Mouse (Mus musculus) spleen, adult 2 months (tissue): ENCODE measurements around the gene Orc3.

Source experiments
- CTCF ChIP-seq: fragments of 200-500 bp; IDR thresholded peaks from 2 replicates; pipeline ENCODE4 v1.5.1; 2011; ENCODE audit warnings: mild to moderate bottlenecking, inconsistent platforms; ENCODE audit not compliant: insufficient read depth, insufficient read length, insufficient replicate concordance; ENCODE audit errors: extremely low read depth
- POLR2A ChIP-seq: fragments of 200-500 bp; IDR thresholded peaks from 2 replicates; pipeline ENCODE4 v1.6.1; 2011; ENCODE audit warnings: low read depth, low read length, inconsistent platforms

GRCm38 (mm10) chr4:34644779-34645178 lies 30.0 kb upstream of the Orc3 start:
- TF ChIP-seq POLR2A (no peak), CTCF (no peak)
